Mouse (Mus musculus) embryonic fibroblast, embryonic 13.5 days (primary cell): ENCODE data around the gene Pdcd1lg2.

Experiments
- CTCF ChIP-seq: IDR thresholded peaks from 2 replicates; pipeline ENCODE4 v1.5.1; 2011; ENCODE audit warnings: mild to moderate bottlenecking, control low read depth, low read length, moderate library complexity, borderline replicate concordance; ENCODE audit not compliant: insufficient read depth
- POLR2A ChIP-seq: IDR thresholded peaks from 2 replicates; pipeline ENCODE4 v1.6.1; 2011; ENCODE audit warnings: low read depth, mild to moderate bottlenecking, control low read depth, low read length, moderate library complexity

GRCm38 (mm10) chr19:29462462-29462861 is 51.7 kb downstream of the Pdcd1lg2 start:
- TF ChIP-seq POLR2A (no peak), CTCF (no peak)
